Mouse (Mus musculus): ENCODE data around the gene Bcr. TPM values are rescaled to one million over a fixed set of nuclear protein-coding genes. Genes with fewer than 3 reads are reported as not detected.
A peak's percentile ranks its signal among the peaks of the same experiment; 100 is the strongest.

Bcr gene
- polyA plus RNA-seq, 1 experiment from 2014 or later, result 4.7 TPM

DNA sequence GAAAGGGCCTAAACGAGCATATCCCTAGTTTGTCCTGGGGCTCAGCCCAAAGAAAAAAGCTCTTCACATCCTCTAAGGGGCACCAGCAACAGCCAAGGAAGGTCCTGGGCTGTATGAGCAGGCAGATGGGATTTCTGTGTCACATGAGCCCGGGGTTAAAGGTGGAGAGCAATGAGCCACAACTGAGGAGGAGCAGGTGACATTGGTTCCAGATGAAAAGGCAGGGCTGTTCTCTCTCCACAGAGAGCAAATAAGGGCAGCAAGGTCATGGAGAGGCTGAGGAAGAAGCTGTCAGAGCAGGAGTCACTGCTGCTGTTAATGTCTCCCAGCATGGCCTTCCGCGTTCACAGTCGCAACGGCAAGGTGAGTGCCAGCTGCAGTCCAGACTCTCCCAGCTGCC, 96.4 kb downstream of the Bcr start:
- no peak overlapping the region for H3K9ac ChIP-seq (ENCODE audit: low read length)
- H3K36me3 ChIP-seq (ENCODE audit: control insufficient read depth, insufficient read depth, low read length), result peaks cover 3% of the 10 kb centered on the region; the same call in 1 of the 2 replicates
- 88% methylated on average over 6 of the region's 6 CpGs for WGBS
- no peak overlapping the region for H3K4me2 ChIP-seq (replicated peaks; ENCODE audit: low read depth)
- ATAC-seq (ENCODE audit: low FRiP score, low TSS enrichment), result no peak
- TF ChIP-seq EP300 (optimal IDR thresholded peaks at IDR 0.05) (no peak), CTCF (IDR thresholded peaks at IDR 0.05; ENCODE audit: low read depth) (no peak)
- no peak overlapping the region for H3K4me3 ChIP-seq (ENCODE audit: low read depth, low read length)
- DNase-seq (ENCODE audit: low spot score), result no peak
- no peak overlapping the region for H3K27ac ChIP-seq (replicated peaks)
- H3K4me1 ChIP-seq (replicated peaks; ENCODE audit: control insufficient read depth, insufficient read depth), result no peaks in the 10 kb centered on the region
- H3K9me3 ChIP-seq (ENCODE audit: control insufficient read depth, low read length), result no peaks in the 10 kb centered on the region
- H3K27me3 ChIP-seq (ENCODE audit: control insufficient read depth, insufficient read depth, low read length), result no peaks in the 10 kb centered on the region

DNA sequence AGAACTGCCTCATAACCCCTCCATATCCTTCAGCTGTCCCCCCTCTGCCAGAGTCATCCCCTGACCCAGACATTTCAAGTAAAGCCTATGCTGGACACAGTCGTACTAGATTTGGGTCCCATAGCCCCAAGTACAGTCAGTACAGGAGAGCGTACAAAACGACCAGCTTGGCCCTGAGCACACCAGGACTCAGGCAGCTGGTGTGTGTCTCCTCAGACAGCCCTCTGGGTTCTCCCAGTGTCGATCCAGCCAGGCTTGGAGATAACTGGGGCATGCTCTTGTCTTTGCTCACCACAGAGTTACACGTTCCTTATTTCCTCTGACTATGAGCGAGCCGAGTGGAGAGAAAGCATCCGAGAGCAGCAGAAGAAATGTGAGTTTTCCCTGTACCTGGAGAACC, 97.3 kb downstream of the Bcr start:
- Histone ChIP-seq H3K27ac (replicated peaks) (no peak overlapping the region), H3K4me3 (ENCODE audit: low read depth, low read length) (no peak overlapping the region), H3K4me2 (replicated peaks; ENCODE audit: low read depth) (no peak overlapping the region), H3K4me1 (replicated peaks; ENCODE audit: control insufficient read depth, insufficient read depth) (no peaks in the 10 kb centered on the region), H3K27me3 (ENCODE audit: control insufficient read depth, insufficient read depth, low read length) (no peaks in the 10 kb centered on the region), H3K36me3 (ENCODE audit: control insufficient read depth, insufficient read depth, low read length) (peaks cover 3% of the 10 kb centered on the region; the same call in 1 of the 2 replicates), H3K9me3 (ENCODE audit: control insufficient read depth, low read length) (no peaks in the 10 kb centered on the region), H3K9ac (ENCODE audit: low read length) (no peak overlapping the region)
- no peak for ATAC-seq (ENCODE audit: low FRiP score, low TSS enrichment)
- WGBS, result 80% methylated on average over 8 of the region's 8 CpGs
- TF ChIP-seq EP300 (optimal IDR thresholded peaks at IDR 0.05) (no peak), CTCF (IDR thresholded peaks at IDR 0.05; ENCODE audit: low read depth) (no peak)
- no peak for DNase-seq (ENCODE audit: low spot score)

DNA sequence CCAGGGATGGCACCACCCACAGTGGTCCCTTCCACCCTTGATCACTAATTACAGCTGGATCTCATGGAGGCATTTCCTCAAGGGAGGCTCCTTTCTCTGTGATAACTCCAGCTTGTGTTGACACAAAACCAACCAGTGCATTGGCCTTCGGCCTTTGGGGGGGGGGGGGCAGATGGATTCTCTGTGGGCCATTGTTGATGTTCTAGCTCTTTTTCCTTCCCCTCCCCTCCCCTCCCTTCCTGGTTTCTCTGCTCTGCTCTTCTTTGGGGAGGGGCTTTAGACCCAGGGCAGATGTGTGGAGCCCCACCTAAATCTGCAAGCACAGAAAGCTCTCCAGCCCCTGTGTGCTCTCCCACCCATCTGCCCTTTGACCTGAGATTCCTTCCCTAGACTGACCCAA, 98.0 kb downstream of the Bcr start:
- TF ChIP-seq CTCF (IDR thresholded peaks at IDR 0.05; ENCODE audit: low read depth) (no peak), EP300 (optimal IDR thresholded peaks at IDR 0.05) (no peak)
- Histone ChIP-seq H3K9ac (ENCODE audit: low read length) (no peak overlapping the region), H3K9me3 (ENCODE audit: control insufficient read depth, low read length) (no peaks in the 10 kb centered on the region), H3K4me3 (ENCODE audit: low read depth, low read length) (no peak overlapping the region), H3K4me2 (replicated peaks; ENCODE audit: low read depth) (no peak overlapping the region), H3K27me3 (ENCODE audit: control insufficient read depth, insufficient read depth, low read length) (no peaks in the 10 kb centered on the region), H3K36me3 (ENCODE audit: control insufficient read depth, insufficient read depth, low read length) (peaks cover 8% of the 10 kb centered on the region; the same call in 1 of the 2 replicates), H3K27ac (replicated peaks) (no peak overlapping the region), H3K4me1 (replicated peaks; ENCODE audit: control insufficient read depth, insufficient read depth) (no peaks in the 10 kb centered on the region)
- DNase-seq (ENCODE audit: low spot score) (no peak), ATAC-seq (ENCODE audit: low FRiP score, low TSS enrichment) (no peak)
- WGBS, result 54% methylated on average over 1 of the region's 1 CpGs

DNA sequence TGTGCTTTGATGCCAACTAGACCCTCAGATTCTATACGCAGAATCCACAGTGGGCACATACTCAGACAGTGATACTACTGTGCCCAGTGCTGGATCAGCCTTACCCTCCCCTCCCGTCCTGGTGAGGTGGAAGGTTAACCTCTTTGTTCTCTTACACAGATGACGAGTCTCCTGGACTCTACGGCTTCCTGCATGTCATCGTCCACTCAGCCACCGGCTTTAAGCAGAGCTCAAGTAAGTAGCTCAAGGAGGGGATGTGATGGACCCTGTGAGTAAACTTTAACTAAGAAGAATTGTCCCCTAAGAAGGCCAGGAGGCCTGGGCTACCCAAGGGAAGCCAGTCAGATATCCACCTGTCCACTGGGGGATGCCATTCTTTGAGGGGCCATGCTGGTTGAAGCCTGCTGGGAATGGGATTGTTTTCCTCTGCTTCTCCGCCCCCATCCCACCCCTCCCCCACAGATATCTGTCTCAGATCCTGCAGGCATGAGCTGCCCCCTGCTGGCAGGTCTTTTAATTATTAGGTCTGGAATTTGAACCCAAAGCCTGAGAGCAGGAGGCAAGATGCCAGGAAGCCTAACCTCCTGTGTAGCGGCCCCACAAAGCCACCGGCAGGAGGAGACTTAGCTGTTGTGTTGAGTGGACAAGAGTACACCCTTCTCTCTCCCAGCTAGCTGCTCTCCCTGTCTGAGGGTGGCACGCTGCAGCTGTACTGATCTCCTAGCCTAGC, 99.9 kb downstream of the Bcr start:
- no peaks in the 10 kb centered on the region for H3K9me3 ChIP-seq (ENCODE audit: control insufficient read depth, low read length)
- ATAC-seq (ENCODE audit: low FRiP score, low TSS enrichment) (no peak), DNase-seq (ENCODE audit: low spot score) (no peak)
- H3K4me2 ChIP-seq (replicated peaks; ENCODE audit: low read depth), result no peak overlapping the region
- TF ChIP-seq CTCF (IDR thresholded peaks at IDR 0.05; ENCODE audit: low read depth) (peak; percentile 22; the same call in 1 of the 2 replicates), EP300 (optimal IDR thresholded peaks at IDR 0.05) (no peak)
- no peaks in the 10 kb centered on the region for H3K4me1 ChIP-seq (replicated peaks; ENCODE audit: control insufficient read depth, insufficient read depth)
- H3K36me3 ChIP-seq (ENCODE audit: control insufficient read depth, insufficient read depth, low read length), result peaks cover 10% of the 10 kb centered on the region; the same call in 1 of the 2 replicates
- no peaks in the 10 kb centered on the region for H3K27me3 ChIP-seq (ENCODE audit: control insufficient read depth, insufficient read depth, low read length)
- no peak overlapping the region for H3K27ac ChIP-seq (replicated peaks)
- 84% methylated on average over 10 of the region's 10 CpGs for WGBS
- no peak overlapping the region for H3K9ac ChIP-seq (ENCODE audit: low read length)
- no peak overlapping the region for H3K4me3 ChIP-seq (ENCODE audit: low read depth, low read length)

DNA sequence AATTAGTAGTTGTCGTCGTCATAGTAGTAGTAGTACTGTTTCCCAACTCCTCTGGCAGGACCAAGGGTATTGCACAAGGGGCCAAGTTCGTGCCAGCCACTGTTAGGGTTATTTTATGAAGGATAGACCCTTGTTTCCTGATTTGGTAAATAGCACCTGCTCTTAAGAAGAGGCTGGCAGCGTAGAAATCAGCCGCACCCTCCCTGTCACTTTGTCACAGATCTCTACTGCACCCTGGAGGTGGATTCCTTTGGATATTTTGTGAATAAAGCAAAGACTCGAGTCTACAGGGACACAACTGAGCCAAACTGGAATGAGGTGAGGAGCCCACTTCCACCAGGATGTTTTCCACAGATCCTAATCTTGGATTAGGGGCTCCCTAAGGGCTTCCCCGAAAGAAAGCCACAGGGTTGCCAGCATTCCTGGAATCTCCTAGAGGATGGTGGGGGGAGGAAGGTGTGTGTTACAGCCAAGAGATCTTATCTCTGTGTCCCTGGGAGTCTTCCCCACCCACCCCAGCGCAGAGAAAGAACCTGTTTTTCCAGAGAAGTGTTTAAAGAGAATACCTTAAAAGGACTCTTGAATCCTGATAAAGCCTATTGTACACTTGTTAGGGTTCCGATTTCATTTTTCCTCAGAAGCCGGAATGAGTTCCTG, 105.6 kb downstream of the Bcr start:
- H3K9ac ChIP-seq (ENCODE audit: low read length), result no peak overlapping the region
- H3K9me3 ChIP-seq (ENCODE audit: control insufficient read depth, low read length), result no peaks in the 10 kb centered on the region
- H3K27ac ChIP-seq (replicated peaks), result no peak overlapping the region
- WGBS, result 44% methylated on average over 10 of the region's 10 CpGs
- no peak overlapping the region for H3K4me2 ChIP-seq (replicated peaks; ENCODE audit: low read depth)
- H3K4me1 ChIP-seq (replicated peaks; ENCODE audit: control insufficient read depth, insufficient read depth), result no peaks in the 10 kb centered on the region
- H3K36me3 ChIP-seq (ENCODE audit: control insufficient read depth, insufficient read depth, low read length), result peaks cover 6% of the 10 kb centered on the region; the same call in 1 of the 2 replicates
- TF ChIP-seq CTCF (IDR thresholded peaks at IDR 0.05; ENCODE audit: low read depth), result peak; percentile 56
- no peak for TF ChIP-seq EP300 (optimal IDR thresholded peaks at IDR 0.05)
- no peaks in the 10 kb centered on the region for H3K27me3 ChIP-seq (ENCODE audit: control insufficient read depth, insufficient read depth, low read length)
- ATAC-seq (ENCODE audit: low FRiP score, low TSS enrichment) (no peak), DNase-seq (ENCODE audit: low spot score) (no peak)
- no peak overlapping the region for H3K4me3 ChIP-seq (ENCODE audit: low read depth, low read length)

DNA sequence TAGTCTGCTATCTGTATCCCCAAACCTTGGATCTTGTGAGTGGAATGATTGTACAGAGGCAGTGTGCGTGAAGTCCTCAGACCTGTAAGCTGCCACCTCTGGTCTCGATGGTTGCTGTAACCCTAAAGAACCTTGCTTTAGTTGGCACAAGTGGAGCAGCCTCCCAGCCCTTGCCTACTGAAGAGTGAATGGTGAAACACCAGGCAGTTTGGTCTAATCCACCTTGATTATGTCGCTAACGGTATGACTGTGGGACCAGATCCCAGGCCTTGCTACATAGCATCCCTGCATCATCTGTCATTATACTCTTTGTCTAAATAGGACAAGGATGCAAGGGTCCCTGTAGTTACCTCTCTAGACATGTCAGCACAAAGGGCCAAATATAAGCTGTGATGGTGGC, 106.2 kb downstream of the Bcr start:
- DNase-seq (ENCODE audit: low spot score) (no peak), ATAC-seq (ENCODE audit: low FRiP score, low TSS enrichment) (no peak)
- Histone ChIP-seq H3K27ac (replicated peaks) (no peak overlapping the region), H3K9ac (ENCODE audit: low read length) (no peak overlapping the region), H3K4me3 (ENCODE audit: low read depth, low read length) (no peak overlapping the region), H3K36me3 (ENCODE audit: control insufficient read depth, insufficient read depth, low read length) (peaks cover 6% of the 10 kb centered on the region; the same call in 1 of the 2 replicates), H3K4me1 (replicated peaks; ENCODE audit: control insufficient read depth, insufficient read depth) (no peaks in the 10 kb centered on the region), H3K27me3 (ENCODE audit: control insufficient read depth, insufficient read depth, low read length) (no peaks in the 10 kb centered on the region), H3K4me2 (replicated peaks; ENCODE audit: low read depth) (no peak overlapping the region), H3K9me3 (ENCODE audit: control insufficient read depth, low read length) (no peaks in the 10 kb centered on the region)
- WGBS, result 67% methylated on average over 4 of the region's 4 CpGs
- no peak for TF ChIP-seq EP300 (optimal IDR thresholded peaks at IDR 0.05)
- no peak for TF ChIP-seq CTCF (IDR thresholded peaks at IDR 0.05; ENCODE audit: low read depth)

Data from stomach, postnatal 0 days (tissue).